Mouse (Mus musculus) midbrain, embryonic 10.5 days (tissue): Measurements from ENCODE around the gene Sh2b3. TPM values are rescaled to one million over a fixed set of nuclear protein-coding genes. Genes with fewer than 3 reads are reported as not detected.

Source experiments
- DNase-seq: peaks from one replicate; pipeline ENCODE4 v3.0.0-alpha.2; 2017; ENCODE audit warnings: low spot score
- H3K27ac ChIP-seq: fragments of 300-500 bp; sonication (generic); replicated peaks from 2 replicates; pipeline ENCODE4 v1.5.1; 2016; ENCODE audit warnings: mild to moderate bottlenecking
- H3K27me3 ChIP-seq: fragments of 300-500 bp; sonication (generic); 2 replicates; pipeline ENCODE4 v1.6.1; 2016; ENCODE audit warnings: low read depth, mild to moderate bottlenecking; ENCODE audit not compliant: poor library complexity, severe bottlenecking
- H3K36me3 ChIP-seq: fragments of 300-500 bp; sonication (generic); 2 replicates; pipeline ENCODE4 v1.6.1; 2016; ENCODE audit warnings: mild to moderate bottlenecking, moderate library complexity
- H3K4me1 ChIP-seq: fragments of 300-500 bp; sonication (generic); 2 replicates; pipeline ENCODE4 v1.6.1; 2016
- H3K4me3 ChIP-seq: fragments of 300-500 bp; sonication (generic); 2 replicates; pipeline ENCODE4 v1.5.1; 2016; ENCODE audit warnings: mild to moderate bottlenecking, moderate library complexity
- H3K9me3 ChIP-seq: fragments of 300-500 bp; sonication (generic); replicated peaks from 2 replicates; pipeline ENCODE4 v1.6.1; 2016; ENCODE audit warnings: mild to moderate bottlenecking
- WGBS: fragments of 180-500 bp; shearing (Covaris S2); methylation state at CpG from one replicate; pipeline ENCODE4 v1.1.7; 2016; 5-methylcytosine and 5-hydroxymethylcytosine counted together
- polyA plus RNA-seq: library from polyadenylated mRNA; unstranded; fragments of >200 nt; fragmentation: Nextera tagmentation; extraction: Ambion mirVana; gene quantifications from 2 replicates; pipeline ENCODE4 v1.2.1, GENCODE M21; 2016

The Sh2b3 gene
- polyA plus RNA-seq, 1 experiment from 2014 or later: 6.9 TPM

- peaks cover 96% of the 10 kb centered on the region for H3K27me3 ChIP-seq
- H3K4me3 ChIP-seq: peak overlapping the region; percentile 66; the same call in 1 of the 2 replicates
- H3K9me3 ChIP-seq: peaks cover 6% of the 10 kb centered on the region; the same call in 1 of the 2 replicates
- no peak for DNase-seq
- WGBS: 41% methylated on average over 10 of the region's 10 CpGs
- no peaks in the 10 kb centered on the region for H3K36me3 ChIP-seq
- no peak overlapping the region for H3K27ac ChIP-seq
- H3K4me1 ChIP-seq: peaks cover 45% of the 10 kb centered on the region
Observed at GRCm38 (mm10) chr5:121841973-121842372, 4.5 kb upstream of the Sh2b3 start.

- Histone ChIP-seq H3K27ac (no peak overlapping the region), H3K4me1 (peaks cover 49% of the 10 kb centered on the region), H3K36me3 (no peaks in the 10 kb centered on the region), H3K27me3 (peaks cover 94% of the 10 kb centered on the region), H3K9me3 (peaks cover 6% of the 10 kb centered on the region; the same call in 1 of the 2 replicates), H3K4me3 (no peak overlapping the region)
- no peak for DNase-seq
- 91% methylated on average over 9 of the region's 9 CpGs for WGBS
Observed at GRCm38 (mm10) chr5:121841516-121841915, 4.1 kb upstream of the Sh2b3 start.

GRCm38 (mm10) chr5:121839128-121839473 is 1.7 kb upstream of the Sh2b3 start:
- Histone ChIP-seq H3K9me3 (peaks cover 6% of the 10 kb centered on the region; the same call in 1 of the 2 replicates), H3K27ac (0 out of 2 replicates have a peak overlapping the region, but pooled peaks have one; percentile 10), H3K4me3 (peak overlapping the region; percentile 80), H3K36me3 (no peaks in the 10 kb centered on the region), H3K27me3 (peaks cover 88% of the 10 kb centered on the region), H3K4me1 (peaks cover 69% of the 10 kb centered on the region)
- 29% methylated on average over 7 of the region's 7 CpGs for whole genome bisulfite sequencing
- DNase-seq: no peak

GRCm38 (mm10) chr5:121838341-121839127 is 1.1 kb upstream of the Sh2b3 start:
- WGBS: 1% methylated on average over 46 of the region's 46 CpGs
- Histone ChIP-seq H3K4me1 (peaks cover 73% of the 10 kb centered on the region), H3K36me3 (no peaks in the 10 kb centered on the region), H3K4me3 (peak overlapping the region; percentile 80), H3K27me3 (peaks cover 88% of the 10 kb centered on the region), H3K9me3 (peaks cover 6% of the 10 kb centered on the region; the same call in 1 of the 2 replicates), H3K27ac (0 out of 2 replicates have a peak overlapping the region, but pooled peaks have one; percentile 18)
- DNase-seq: peak; percentile 50

- Histone ChIP-seq H3K4me1 (peaks cover 69% of the 10 kb centered on the region), H3K27ac (peak overlapping the region; percentile 84), H3K36me3 (no peaks in the 10 kb centered on the region), H3K4me3 (peak overlapping the region; percentile 80), H3K27me3 (peaks cover 87% of the 10 kb centered on the region), H3K9me3 (peaks cover 6% of the 10 kb centered on the region; the same call in 1 of the 2 replicates)
- WGBS: under 1% methylated on average over 74 of the region's 77 CpGs
- DNase-seq: peak; percentile 85
Observed at GRCm38 (mm10) chr5:121836692-121837415, 592 bp downstream of the Sh2b3 start.

- Histone ChIP-seq H3K27me3 (peaks cover 83% of the 10 kb centered on the region), H3K9me3 (peaks cover 4% of the 10 kb centered on the region; the same call in 1 of the 2 replicates), H3K36me3 (no peaks in the 10 kb centered on the region), H3K4me1 (peaks cover 69% of the 10 kb centered on the region), H3K4me3 (peak overlapping the region; percentile 80), H3K27ac (peak overlapping the region; percentile 84)
- WGBS: under 1% methylated on average over 51 of the region's 51 CpGs
- no peak for DNase-seq
Observed at GRCm38 (mm10) chr5:121835949-121836691, 1.3 kb downstream of the Sh2b3 start.

- DNase-seq: no peak
- Histone ChIP-seq H3K27ac (peak overlapping the region; percentile 84; the same call in 1 of the 2 replicates), H3K9me3 (no peaks in the 10 kb centered on the region), H3K36me3 (no peaks in the 10 kb centered on the region), H3K27me3 (peaks cover 83% of the 10 kb centered on the region), H3K4me3 (peak overlapping the region; percentile 80), H3K4me1 (peaks cover 69% of the 10 kb centered on the region)
- WGBS: 58% methylated on average over 12 of the region's 12 CpGs
Observed at GRCm38 (mm10) chr5:121834991-121835747, 2.3 kb downstream of the Sh2b3 start.

- no peaks in the 10 kb centered on the region for H3K9me3 ChIP-seq
- H3K27me3 ChIP-seq: peaks cover 85% of the 10 kb centered on the region
- H3K4me3 ChIP-seq: no peak overlapping the region; the same call in 1 of the 2 replicates
- H3K36me3 ChIP-seq: no peaks in the 10 kb centered on the region
- no peak for DNase-seq
- H3K4me1 ChIP-seq: peaks cover 71% of the 10 kb centered on the region
- WGBS: 84% methylated on average over 7 of the region's 7 CpGs
- H3K27ac ChIP-seq: no peak overlapping the region
Observed at GRCm38 (mm10) chr5:121834241-121834606, 3.2 kb downstream of the Sh2b3 start.

GRCm38 (mm10) chr5:121833572-121834240 is 3.7 kb downstream of the Sh2b3 start:
- Histone ChIP-seq H3K27me3 (peaks cover 85% of the 10 kb centered on the region), H3K4me1 (peaks cover 71% of the 10 kb centered on the region), H3K4me3 (no peak overlapping the region; the same call in 1 of the 2 replicates), H3K9me3 (no peaks in the 10 kb centered on the region), H3K27ac (0 out of 2 replicates have a peak overlapping the region, but pooled peaks have one; percentile 19), H3K36me3 (no peaks in the 10 kb centered on the region)
- 59% methylated on average over 10 of the region's 10 CpGs for WGBS
- no peak for DNase-seq

- H3K27me3 ChIP-seq: peaks cover 85% of the 10 kb centered on the region
- 90% methylated on average over 2 of the region's 2 CpGs for WGBS
Observed at GRCm38 (mm10) chr5:121833159-121833558, 4.3 kb downstream of the Sh2b3 start.

GRCm38 (mm10) chr5:121832376-121833155 is 4.9 kb downstream of the Sh2b3 start:
- Histone ChIP-seq H3K4me1 (peaks cover 66% of the 10 kb centered on the region), H3K27me3 (peaks cover 85% of the 10 kb centered on the region), H3K27ac (peak overlapping the region; percentile 33; the same call in 1 of the 2 replicates), H3K4me3 (no peak overlapping the region; the same call in 1 of the 2 replicates), H3K9me3 (no peaks in the 10 kb centered on the region), H3K36me3 (no peaks in the 10 kb centered on the region)
- WGBS: 83% methylated on average over 6 of the region's 6 CpGs
- no peak for DNase-seq

More at GRCm38 (mm10) chr5:121833159-121833558, 4.3 kb downstream of the Sh2b3 start:
- Histone ChIP-seq H3K4me1 (peaks cover 71% of the 10 kb centered on the region), H3K9me3 (no peaks in the 10 kb centered on the region), H3K27ac (0 out of 2 replicates have a peak overlapping the region, but pooled peaks have one; percentile 19), H3K4me3 (no peak overlapping the region), H3K36me3 (no peaks in the 10 kb centered on the region)
- DNase-seq: no peak
